Mouse (Mus musculus) erythroid progenitor cell, adult 5-6 weeks (primary cell): ENCODE data around the gene Mkln1. TPM values are rescaled to one million over a fixed set of nuclear protein-coding genes. Genes with fewer than 3 reads are reported as not detected.

Experiments
- ATAC-seq: replicated peaks from 2 replicates; pipeline ENCODE4 v1.8.0; 2016; ENCODE audit warnings: moderate number of reproducible peaks, mild to moderate bottlenecking, moderate TSS enrichment, inconsistent platforms; ENCODE audit not compliant: poor library complexity, low FRiP score, severe bottlenecking
- total RNA-seq, 2 experiments: library from RNA; stranded (forward) in 1 of 2; stranded (reverse) in 1 of 2; fragments of 150-400 nt in 1 of 2; fragments of 186-747, 209-891 nt in 1 of 2; gene quantifications; 2 replicates each; pipeline versions ENCODE4 v1.2.3 to v1.2.4; 2015 to 2017; ENCODE audit warnings: low replicate concordance in 2 of 2

Gene Mkln1
- 165 and 214 TPM in 2 replicates for total RNA-seq (2015; ENCODE audit: low replicate concordance)
- 218 and 225 TPM in 2 replicates for total RNA-seq (2017; ENCODE audit: low replicate concordance)

DNA sequence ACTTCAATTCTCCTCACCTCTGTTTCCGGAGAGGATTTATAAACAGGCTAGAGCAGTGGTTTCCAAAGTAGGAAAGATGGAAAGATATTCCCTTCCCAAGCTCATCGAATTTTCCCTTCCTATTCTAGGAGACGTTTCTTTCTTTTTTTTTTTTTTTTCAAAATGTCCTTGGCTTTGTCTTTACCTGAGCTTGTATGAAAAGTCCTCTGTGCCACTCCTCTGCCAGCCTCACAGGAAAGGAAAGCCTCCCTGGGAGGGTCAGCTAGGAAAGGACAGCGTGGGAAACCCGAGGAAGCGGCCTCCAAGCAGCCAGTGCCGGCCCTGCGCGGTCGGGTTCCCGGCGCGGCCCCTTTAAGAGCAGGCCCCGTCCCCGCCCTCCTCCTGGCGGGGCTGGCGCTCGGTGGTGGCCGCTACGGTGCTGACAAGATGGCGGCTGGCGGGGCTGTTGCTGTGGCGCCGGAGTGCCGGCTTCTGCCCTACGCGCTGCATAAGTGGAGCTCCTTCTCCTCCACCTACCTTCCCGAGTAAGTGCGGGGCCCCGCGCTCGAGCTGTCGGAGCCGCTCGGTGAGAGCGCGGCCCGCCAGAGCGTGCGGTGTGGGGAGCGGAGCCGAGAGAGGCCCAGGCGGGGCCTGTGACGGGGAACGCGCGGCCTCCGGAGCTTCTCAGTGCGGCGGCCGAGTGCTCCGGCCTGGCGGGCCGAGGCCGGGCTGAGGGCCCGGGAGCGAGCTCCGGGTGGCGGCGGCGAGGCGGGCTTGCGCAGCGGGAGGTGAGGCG, at the start of gene Mkln1:
Gene Mkln1, plus strand, starts transcription at position 305 of the 775 bp plus-strand sequence.
- peak; percentile 91 for ATAC-seq

- no peak for ATAC-seq
Observed at GRCm38 (mm10) chr6:31356444-31357191, 41.9 kb upstream of the Mkln1 start.

DNA sequence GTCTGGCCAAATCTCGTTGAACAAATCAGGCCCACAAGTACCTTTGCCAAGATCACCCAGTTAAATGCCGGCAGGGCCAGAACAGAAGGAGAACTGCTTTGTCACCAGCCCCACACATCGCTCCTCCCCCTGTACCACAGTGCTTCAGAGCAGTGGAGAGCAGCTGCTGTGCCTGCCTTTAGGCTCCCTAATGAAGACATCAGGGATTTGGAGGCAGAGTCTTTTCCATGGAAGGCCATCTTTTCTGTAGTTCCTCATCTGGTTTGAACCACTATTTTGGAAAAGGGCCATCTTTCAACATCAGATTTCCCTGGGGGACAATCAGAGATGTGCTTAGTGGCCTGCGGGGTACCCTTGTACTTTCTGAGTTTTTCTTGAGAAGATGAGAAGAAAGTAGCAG, 41.2 kb upstream of the Mkln1 start:
- ATAC-seq, result no peak

DNA sequence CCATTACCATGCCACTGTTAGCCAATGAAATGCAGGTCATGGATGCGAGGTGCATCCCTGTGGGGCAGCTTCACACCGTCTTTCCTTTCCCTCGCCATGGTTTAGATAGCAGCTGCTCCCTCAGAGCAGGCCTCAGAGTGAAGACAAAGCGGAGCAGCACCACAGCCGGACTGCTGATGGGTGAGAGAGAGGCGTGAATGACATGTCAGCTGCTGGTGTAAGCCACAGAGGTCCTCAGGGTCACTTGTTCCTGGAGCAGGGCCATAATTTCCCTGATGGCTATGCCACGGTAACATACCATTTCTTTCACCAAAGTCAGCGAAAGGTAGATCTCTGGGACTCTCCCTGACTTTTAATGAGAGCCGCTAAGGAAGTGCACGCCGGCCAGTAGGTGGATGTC, 35.9 kb upstream of the Mkln1 start:
- ATAC-seq, result no peak

DNA sequence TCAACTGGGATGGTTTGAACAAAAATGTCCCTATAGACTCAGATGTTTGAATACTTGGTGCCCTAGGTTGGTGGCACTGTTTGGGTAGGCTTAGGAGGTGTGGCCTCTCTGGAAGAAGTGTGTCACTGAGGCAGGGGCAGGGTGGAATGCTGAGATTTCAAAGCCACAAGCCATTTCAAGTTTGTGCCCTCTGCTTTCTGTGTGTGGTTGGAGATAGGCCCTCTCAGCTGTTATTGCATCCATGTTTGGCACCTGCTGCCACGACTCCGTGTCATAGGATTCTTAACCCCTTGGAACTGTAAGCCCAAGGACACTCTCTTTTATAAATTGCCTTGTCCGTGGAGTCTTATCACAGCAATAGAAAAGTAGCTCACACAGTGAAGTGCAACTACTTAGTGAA, 34.1 kb upstream of the Mkln1 start:
- no peak for ATAC-seq

- no peak for ATAC-seq
Observed at GRCm38 (mm10) chr6:31367947-31368346, 30.6 kb upstream of the Mkln1 start.

- no peak for ATAC-seq
Observed at GRCm38 (mm10) chr6:31368559-31368958, 30.0 kb upstream of the Mkln1 start.

GRCm38 (mm10) chr6:31369875-31370274, 28.7 kb upstream of the Mkln1 start:
- no peak for ATAC-seq

- no peak for ATAC-seq
Observed at GRCm38 (mm10) chr6:31370550-31371061, 27.9 kb upstream of the Mkln1 start.

- ATAC-seq, result no peak
Observed at GRCm38 (mm10) chr6:31371140-31371539, 27.4 kb upstream of the Mkln1 start.

DNA sequence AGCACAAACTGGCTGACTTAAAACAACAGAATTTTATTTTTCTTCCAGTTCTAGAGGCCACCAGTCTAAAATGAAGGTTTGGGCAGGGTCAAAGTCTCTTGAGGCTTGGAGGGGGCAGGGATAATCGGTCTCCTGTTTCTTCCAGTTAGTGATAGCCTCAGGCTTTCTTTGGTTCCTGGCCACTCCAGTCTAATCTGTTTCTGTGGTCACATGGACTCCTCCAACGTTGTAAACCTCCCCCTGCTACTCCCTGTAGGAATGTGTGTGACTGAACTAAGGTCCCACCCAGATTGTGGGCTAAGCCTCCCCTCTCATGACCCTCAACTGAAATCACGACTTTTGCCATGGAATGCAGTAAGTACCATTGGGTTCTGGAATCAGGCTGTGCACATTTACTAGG, 25.9 kb upstream of the Mkln1 start:
- ATAC-seq, result no peak

GRCm38 (mm10) chr6:31373084-31373673, 25.4 kb upstream of the Mkln1 start:
- no peak for ATAC-seq

DNA sequence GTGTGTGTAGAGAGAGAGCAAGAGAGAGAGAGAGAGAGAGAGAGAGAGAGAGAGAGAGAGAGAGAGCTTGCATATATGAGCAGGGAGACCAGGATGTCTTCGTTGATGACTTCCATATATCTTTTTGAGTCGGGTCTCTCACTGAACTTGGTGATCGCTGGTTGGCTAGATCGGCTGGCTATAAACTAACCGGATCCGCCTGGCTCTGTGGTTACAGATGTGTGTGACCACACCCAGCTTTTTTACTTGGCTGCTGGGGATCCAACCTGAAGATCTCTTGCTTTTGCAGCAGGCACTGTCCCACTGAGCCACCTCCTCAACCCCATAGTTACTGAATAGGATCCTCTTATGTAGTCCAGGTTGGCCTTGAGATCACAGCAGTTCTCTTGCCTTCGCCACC, 15.5 kb upstream of the Mkln1 start:
- ATAC-seq, result no peak

DNA sequence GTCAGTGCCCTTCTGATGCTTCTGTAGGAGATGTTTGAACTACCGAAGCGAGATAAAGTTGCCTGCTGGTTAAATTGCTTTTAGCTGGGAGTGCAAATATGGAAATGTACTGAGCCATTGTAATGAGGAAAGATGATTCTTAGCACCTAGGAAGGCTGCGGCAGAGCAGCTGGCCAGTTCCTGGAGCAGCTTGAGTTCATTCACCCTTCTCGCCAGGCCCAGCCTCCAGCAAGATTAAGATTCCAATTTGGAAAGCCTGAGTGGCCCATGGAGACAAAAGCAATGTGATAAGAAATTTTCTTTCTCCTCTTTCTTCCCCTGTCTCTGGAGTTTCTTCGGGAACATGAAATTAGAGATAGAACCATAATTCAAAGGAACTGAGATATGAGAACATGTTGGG, 13.7 kb upstream of the Mkln1 start:
- no peak for ATAC-seq

GRCm38 (mm10) chr6:31385281-31386145, 13.0 kb upstream of the Mkln1 start:
- no peak for ATAC-seq

DNA sequence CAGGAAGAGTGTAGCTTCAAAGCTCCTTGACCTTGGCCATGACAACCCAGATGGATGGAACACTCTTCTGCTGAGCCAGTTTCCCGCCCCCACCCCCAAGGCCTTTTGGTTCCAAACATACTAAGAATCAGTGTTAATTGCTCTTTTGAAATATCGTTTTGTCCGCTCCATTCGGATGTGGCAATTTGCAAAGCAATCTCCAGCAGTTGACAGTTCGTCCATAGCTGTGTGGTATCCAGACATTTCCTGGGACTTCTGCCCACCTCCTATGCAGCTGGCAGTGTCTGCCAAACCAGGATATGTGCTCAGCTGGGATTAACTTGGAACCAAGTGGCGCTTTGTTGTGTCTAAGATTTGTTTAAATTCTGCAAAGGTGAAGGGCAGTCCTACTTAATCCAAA, 8.8 kb upstream of the Mkln1 start:
- no peak for ATAC-seq

DNA sequence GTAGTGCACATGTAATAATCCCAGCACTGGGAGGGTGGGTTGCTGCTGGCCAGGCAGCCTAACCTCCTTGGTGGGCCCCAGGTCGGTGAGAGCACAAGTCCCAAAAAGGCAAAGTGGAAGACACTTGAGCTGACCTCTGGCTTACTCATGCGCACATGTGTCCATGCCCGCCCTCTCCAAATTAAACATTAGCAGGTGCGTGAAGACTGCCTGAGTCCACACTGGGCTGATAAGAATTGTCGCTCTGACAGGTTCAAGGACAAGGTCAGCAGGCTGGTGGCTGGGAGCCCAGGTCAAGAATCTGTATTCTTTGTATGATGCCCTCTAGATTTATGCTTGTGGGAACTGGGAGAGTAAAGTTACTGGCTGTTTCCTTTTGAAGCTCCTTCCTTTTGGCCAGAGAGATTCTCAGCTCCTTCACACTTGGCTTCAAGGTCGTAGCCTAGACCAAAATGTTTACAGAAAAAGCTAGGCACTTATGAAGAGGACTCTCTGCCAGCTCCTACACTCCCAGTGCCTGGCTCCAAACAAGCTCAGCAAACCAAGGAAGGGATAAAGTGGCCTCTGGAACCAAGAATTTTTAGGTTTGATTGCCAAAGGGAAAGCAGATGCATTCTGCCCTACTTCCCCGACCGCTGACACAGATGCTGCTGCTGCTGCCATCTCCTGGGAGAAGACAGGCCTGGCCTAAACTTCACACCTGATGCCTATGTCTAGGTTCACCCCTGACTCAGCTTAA, 8.1 kb upstream of the Mkln1 start:
- no peak for ATAC-seq

DNA sequence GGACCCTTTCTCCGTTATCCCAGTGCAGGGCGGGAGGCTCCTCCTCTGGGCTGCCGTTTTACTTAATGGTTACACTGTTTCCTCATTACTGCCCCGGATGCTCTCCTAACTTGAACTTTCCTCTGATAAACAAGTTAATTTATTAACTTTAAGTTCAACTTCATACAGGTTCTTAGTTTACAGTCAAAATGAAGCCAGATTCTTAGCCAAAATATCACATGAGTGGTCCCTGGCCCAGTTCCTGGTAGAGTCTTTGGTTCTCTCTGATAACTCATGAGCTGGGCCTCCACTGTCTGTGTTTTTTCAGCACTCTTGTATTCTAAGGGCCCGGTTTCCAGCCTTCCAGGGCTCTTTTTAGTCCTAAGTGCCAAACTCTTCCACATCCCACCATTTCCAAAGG, 5.7 kb upstream of the Mkln1 start:
- ATAC-seq, result no peak

- no peak for ATAC-seq
Observed at GRCm38 (mm10) chr6:31396118-31396517, 2.4 kb upstream of the Mkln1 start.
